Mouse (Mus musculus) G1E (cell line): Measurements from ENCODE around the gene Dnajb8.

Source experiments
- CTCF ChIP-seq: IDR thresholded peaks from 2 replicates; pipeline ENCODE4 v1.5.1; 2012; ENCODE audit warnings: low read depth, low read length, inconsistent platforms, mixed read lengths
- POLR2AphosphoS5 ChIP-seq: IDR thresholded peaks from 2 replicates; pipeline ENCODE4 v1.6.1; 2012; ENCODE audit warnings: low read depth, low read length, inconsistent platforms; ENCODE audit not compliant: insufficient replicate concordance
- TAL1 ChIP-seq: conservative IDR thresholded peaks from 2 replicates; pipeline ENCODE4 v1.6.1; 2012; ENCODE audit warnings: low read depth, low read length, inconsistent platforms, mixed read lengths

DNA sequence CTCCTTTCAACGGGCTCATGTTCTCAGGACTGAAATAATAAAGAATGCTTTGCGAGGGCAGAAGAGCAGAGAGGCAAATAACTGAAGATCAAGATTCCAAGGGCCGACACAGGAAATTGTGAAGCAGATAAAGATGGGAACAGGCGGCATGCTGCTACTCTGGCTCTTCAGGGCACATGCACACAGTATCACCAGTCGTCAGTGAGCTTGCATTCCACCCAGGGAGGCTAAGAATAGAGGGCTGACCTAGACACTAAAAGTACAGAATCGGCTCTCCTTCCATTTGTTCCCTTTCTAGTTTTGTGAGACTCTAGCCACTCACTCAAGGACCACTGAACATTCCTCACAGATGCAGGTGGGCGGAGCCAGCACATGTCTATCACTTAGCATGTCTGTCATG lies 79.2 kb downstream of the Dnajb8 start:
- TF ChIP-seq CTCF (no peak), TAL1 (no peak), POLR2AphosphoS5 (no peak)
